Mouse (Mus musculus) olfactory bulb, adult 2 months (tissue): Measurements from ENCODE around the gene Cdsn.
"Not testable (repeated sequence)": the region's sequence is repeated elsewhere in the genome, so short reads cannot be mapped to it uniquely, and the experiment has no call there.

Source experiments
- CTCF ChIP-seq: fragments of 200-500 bp; IDR thresholded peaks from 2 replicates; pipeline ENCODE4 v1.5.1; 2012; ENCODE audit warnings: low read depth, mild to moderate bottlenecking, low read length, moderate library complexity; ENCODE audit not compliant: insufficient read depth
- POLR2A ChIP-seq: fragments of 200-500 bp; IDR thresholded peaks from 2 replicates; pipeline ENCODE4 v1.6.1; 2012; ENCODE audit warnings: mild to moderate bottlenecking, low read depth, low read length, moderate library complexity; ENCODE audit not compliant: insufficient read depth

DNA sequence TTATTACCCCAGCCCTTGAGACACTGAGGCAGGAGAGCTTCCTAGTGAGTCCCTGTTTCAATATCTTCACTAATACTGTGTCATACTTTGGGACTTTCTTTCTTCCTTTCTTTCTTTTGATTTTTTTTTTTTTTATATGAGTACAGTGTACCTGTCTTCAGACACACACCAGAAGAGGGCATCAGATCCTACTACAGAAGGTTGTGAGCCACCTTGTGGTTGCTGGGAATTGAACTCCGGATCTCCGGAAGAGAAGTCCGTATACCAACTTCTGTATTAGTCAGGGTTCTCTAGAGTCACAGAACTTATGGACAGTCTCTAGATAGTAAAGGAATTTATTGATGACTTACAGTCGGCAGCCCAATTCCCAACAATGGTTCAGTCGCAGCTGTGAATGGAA is 43.6 kb upstream of the Cdsn start:
- TF ChIP-seq POLR2A, CTCF: not testable (repeated sequence)
